Mouse (Mus musculus): Measurements from ENCODE around the gene Ifitm6.

DNA sequence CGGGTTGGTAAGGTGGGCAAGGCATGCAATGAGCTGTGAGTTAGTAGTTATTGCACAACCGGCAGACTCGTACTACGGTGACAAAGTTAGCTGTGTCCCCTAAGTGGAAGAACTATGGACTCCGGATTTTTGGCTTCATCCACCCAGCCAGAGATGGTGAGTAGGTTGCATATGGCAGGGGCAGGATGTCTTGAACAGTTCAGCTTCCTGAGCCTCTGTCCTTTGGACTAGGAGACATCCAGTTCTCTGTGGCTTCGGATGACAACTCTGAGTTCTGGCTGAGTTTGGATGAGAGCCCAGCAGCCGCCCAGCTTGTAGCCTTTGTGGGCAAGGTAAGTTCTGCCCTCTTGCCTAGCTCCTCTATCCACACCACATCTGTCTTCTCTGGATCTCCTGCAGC, 46.9 kb upstream of the Ifitm6 start:
- TF ChIP-seq CEBPB (IDR thresholded peaks at IDR 0.05; ENCODE audit: insufficient read depth, poor library complexity, severe bottlenecking), result no peak
- TF ChIP-seq POLR2A (IDR thresholded peaks at IDR 0.05; ENCODE audit: insufficient read length, low read depth), result no peak
- TF ChIP-seq USF1 (IDR thresholded peaks at IDR 0.05; ENCODE audit: low read depth), result no peak
- TF ChIP-seq MAX (IDR thresholded peaks at IDR 0.05; ENCODE audit: low read depth), result no peak
- no peak for TF ChIP-seq TCF12 (IDR thresholded peaks at IDR 0.05; ENCODE audit: insufficient read depth, poor library complexity, severe bottlenecking)
- TF ChIP-seq E2F4 (IDR thresholded peaks at IDR 0.05; ENCODE audit: insufficient read depth), result no peak
- no peak for TF ChIP-seq MYOD1 (IDR thresholded peaks at IDR 0.05; ENCODE audit: control insufficient read depth in 1 of 3, insufficient read length in 2 of 3, low read depth in 2 of 3)
